Mouse (Mus musculus): ENCODE data around the gene Mamdc4.

Gene Mamdc4

DNA sequence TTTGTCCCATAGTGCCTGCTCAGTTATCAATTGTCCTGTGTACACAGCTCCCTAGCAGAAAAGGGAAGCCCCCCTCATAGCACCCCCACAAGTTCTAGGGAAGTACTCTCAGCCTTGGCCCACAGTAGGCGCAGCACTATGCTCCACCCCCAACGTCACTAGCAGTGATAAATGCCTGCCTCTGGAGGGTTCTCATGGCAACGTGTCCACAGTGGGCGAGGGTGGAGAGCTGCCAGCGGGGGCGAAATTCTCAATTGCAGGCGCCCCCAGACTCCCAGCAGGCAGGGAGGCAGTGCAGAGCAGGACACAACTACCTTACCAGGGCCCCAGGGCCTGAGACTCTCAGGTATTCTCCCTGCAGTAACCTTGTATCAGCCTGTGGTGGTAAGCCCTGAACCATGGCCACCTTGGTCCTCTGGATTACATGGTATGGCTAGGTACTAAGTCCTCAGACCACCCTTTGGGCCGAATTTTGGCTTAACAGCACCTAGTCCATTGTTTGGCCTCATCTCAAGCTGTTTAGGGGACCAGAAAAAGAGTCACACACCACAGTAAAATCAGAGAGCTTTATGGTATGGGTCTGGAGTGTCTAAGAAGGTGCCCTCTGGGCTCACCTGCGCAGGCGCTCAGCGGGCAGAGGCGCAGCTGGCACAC is 7.9 kb upstream of the Mamdc4 start:
- peak; percentile 40 for DNase-seq

DNA sequence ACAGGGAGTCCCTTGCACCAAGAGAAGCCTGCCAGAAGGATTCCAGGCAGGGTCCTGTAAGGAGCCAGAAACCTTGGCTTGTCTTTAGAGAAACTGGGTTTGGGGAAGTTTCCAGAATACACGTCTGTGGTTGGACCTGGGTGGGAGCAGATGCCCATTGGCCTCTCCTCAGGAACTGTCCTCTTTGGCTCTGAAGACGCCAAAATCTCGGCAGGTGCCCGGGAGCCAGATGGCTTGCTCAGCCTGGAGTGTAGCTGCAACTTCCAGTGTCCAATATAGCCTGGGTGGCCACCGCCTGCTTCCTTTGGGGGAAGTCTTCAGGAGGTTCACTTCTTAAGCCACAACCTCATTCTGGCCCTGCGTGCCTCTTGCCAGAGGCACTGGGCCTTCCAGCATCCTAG is 7.3 kb upstream of the Mamdc4 start:
- DNase-seq: no peak

DNA sequence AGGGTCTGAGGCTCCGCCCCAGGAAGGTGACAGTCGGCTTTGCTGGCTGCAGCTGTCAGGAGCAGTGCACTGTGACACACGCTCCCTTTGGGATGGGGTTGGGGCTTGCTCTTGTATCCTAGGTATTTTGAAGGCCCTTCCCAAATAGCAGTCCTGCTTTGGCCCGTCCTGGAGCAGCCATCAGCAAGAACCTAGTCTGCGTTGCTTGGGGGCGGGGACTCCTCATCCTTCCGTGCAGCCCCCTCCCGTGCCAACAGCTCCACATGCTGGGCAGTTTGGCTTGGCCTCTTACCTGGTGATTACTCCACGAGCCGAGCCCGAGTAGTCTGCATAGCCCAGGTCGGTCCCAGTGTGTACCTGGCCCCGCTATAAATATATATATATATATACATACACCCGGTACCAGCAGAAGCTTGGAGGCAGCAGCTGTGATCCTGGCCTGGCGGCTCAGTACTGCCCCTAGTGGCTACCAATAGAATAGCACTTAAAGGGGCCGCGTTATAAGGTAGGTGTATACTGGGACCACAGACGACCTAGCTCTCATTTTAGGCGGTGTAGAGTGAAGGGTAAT is 6.7 kb upstream of the Mamdc4 start, which contains the start of gene Ajm1:
Ajm1 (minus strand) TSS at position 464 of the 571 bp plus-strand sequence.
- peak; percentile 60 for DNase-seq

DNA sequence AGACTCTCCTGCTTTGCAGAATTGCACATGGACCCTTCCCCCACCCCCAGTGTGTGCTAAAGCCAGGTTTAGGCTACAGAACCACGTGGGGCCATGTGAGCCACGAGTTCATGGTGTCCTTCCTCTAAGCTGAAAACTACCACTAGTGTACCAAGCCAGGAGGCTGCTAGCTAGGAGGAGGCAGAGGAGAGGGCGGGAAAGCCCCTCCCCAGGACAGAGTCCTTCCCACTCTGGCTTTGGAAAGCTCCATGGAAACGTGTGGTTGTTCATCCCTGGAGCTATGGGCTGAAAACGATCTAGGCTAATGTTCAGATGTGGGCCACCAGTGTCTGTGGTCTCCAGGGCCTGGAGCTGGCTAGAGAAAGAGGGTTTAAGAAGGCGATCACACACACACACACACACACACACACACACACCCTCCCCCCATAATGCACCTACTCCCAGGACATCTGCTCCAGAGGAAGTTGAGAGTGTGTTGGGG is 6.0 kb upstream of the Mamdc4 start:
- no peak for DNase-seq

DNA sequence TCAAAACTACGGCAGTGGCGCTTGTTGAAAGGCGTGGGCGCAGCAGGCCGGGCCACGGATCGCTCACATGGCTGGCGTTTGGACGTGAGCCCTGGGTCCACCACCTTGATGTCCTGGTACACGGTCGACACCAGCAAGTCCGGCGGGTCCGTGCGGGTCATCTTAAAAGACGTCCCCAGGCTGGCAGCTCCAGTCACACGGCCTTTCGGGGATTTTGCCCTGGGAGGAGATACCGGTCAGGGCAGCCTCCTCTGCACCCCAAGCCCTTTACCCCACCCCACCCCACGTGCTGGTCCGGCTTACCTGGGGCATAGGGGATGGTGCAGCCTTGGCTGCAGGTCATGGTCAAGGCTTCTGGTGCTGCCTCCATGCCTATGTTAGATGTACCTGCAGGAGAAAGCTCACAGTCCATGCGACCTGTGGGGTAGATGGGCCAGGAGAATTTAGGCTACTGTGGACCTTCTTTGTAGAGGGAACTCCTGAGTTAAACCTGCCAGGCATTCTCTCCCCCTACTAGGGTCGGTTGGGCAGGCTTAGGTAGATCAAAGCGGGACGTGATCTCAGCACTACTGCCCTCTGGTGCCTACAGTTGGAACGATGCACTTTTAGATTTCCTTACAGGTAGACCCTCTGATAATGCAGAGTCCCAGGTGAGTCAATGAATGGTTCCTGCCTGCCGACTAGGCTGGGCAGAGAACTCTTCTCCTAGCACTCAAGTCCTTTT is 5.3 kb upstream of the Mamdc4 start:
- peak; percentile 45 for DNase-seq

DNA sequence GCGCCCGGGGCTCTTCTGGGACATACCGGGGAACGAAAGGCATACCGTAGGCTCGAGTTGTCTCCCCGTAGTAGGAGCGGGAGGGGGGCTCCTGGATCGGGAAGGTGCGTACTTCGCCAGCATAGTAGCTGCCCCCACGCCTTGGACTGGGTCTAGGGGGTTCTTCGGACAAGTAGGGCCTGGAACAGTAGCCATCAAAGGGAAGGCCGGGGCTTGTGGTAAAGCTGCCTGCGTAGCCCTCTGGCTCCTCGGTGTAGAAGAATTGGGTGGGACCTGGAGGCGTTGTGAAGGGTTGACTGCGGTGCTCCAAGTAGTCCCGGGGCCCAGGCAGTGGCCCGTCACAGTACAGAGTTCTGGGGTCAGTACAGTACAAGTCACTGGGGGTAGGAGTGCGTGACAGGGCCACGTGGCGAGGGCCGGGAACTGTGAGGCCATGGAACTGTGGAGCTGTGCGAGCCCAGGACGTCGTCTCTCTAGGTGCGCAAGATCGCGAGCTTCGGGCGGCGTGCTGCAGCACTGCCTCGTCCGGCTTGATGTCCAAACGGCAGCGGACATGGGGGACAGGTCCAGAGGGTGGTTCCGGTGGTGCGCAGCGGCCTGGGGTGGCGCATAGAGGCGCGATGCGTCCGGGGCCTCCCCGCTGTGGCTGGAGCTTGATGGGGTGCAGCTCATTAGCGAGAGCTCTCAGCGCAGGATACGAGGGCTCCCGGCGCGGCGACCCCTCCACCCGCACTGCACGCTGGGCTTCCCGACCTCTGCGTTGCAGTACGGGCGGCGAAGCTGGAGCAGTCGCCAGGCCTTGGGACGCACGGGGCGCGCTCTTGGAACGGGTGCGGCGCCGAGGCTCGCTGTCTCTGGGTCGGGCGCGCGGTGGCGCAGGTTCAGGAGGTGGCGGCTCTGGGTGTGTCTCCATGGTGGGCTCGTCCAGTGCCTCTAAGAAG is 4.4 kb upstream of the Mamdc4 start:
- DNase-seq: no peak

DNA sequence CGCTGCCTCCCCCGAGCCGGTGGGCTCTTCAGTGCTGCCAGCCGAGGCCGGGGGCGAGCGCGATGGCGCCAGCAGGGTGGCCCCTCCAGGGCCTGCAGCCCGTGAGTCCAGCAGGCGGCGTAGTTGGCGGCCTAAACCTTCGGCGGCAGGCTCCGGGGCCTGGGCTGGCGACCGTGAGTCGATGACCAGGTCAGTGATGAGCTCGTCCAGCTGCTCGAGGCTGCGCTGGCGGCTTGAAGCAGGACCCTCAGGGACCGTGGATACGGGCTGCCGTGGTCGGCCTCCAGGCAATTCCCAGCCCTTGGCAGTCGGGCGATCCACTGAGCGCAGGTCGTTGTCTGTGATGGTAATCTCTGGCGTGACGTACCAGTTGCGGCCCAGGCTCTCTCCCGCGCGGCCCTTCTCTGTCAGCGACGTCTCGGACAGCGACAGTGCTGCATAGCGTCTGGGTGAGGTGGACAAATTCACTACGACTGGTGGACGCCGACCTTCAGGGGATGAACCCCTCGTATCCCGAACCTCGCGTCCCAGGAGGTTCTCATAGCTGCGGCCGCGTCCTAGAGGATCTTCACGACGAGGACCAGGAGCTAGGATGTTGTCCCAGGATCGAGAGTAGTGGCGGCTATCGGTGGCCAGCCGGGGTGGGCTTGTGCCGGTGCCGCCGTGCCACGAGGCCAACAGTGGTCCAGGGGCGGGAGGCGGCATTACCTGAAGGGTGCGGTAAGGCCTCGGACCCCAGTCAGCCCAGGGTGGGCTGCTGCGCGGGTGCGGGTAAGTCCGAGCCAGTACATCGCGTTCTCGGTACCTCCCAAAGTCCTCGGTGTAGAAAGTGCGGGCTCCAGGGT is 3.5 kb upstream of the Mamdc4 start:
- DNase-seq: no peak

DNA sequence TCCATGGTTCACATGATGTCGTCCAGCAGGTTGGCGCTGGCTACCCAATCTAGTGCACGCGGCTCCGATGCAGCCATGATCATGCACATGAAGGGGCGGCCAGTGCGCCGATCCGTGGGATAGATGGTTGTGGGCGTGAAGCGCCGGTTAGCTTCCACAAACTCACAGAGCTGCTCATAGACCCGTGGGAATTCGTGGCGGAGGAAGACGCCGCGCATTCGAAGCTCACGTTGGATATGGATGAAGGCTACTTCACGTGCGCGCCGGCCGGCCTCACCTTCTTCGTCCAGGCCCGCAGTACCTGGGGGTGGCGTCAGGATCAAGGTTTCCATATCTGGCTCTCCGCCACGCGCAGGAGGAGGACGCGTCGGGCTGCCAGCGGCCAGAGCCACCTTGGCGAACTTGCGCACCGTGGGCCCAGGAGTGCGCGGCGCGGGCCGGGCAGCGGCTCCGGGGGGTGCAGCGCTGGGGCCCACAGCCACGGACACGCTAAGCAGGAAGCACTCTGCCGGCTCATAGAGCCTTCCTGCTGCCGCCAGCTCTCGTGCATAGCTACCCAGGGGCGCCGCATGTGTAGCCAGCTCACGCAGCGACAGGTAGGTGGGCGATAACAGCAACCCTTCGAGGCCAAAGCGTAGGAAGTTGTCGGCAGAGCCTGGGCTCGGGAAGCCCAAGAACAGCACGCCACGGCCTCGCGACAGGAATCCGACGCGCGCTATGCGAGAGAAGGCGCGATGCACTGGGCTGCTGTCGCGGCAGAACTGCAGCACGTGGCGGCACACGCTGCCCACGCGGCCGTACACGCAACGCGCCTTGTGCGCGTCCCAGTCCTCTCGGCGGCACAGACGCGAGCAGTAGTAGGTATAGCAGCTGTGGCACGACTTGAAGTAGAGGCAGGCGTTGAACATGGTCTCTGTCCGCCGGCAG is 2.6 kb upstream of the Mamdc4 start:
- no peak for DNase-seq

DNA sequence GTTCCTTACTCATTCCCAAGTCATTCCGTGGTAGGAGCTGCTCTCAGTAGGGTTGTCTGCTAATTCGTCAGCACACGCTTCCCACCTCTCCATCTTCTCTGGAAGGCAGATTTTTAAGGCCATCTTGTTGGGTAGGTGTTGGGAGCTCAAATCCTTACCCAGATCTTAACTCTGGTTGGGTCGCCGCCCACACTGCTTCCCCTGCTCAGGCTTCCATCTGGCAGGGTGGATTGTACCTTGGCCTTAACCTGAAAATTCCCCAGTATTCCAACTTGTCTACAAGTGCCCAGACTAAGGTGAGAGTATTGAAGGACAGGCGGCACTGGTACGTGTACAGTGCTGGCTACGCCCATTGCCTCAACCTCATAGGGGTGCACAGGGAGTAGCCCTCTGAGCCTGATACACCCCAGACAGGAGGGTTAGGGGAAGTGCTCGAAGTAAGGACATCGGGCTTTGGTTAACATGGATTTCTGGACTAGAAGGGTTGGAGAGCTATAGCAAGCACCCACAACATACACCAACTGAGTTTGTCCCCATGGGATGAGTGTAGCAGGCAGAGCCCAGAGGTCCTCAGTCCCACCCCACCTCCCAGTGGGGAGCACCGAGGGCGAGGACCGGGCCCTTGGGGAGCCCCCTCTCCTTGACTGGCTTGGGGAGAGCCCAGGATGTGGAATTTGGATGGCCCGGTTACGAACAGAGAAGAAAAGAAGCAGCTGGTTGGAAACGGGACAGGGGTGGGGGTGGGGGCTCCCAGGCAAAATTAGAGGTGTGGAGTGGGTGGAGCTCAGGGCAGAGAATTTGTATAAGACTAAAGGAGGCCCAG is 1.6 kb upstream of the Mamdc4 start:
- DNase-seq: no peak

DNA sequence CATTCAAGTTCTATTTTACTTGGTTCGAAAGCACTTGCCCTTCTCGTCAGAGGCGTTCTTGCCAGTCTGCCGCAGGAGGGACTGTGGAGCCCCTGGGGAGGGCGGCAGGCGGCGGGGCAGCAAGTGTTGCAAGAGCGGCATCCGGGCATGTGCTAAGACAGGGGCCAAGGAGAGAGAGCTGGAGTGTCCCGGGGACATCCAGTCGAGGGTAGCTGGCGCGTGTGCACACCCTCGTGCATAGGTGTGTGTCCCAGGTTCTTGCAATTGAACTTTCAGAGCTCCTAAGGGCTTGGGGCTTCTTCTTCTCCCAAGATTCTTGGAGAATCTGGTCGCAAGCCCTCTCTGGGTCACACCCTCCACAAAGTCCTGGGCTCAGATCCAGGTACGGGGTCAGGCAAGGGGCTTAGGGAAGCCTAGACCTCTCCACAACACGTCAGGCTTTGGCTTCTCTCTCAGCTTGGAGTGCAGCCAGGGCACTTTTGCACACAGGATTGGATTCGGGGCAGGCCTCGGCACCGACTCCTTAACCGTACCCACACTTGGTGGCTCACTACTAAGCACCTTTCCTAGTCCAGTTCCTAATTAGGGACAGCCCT is 885 bp upstream of the Mamdc4 start:
- peak; percentile 48 for DNase-seq

DNA sequence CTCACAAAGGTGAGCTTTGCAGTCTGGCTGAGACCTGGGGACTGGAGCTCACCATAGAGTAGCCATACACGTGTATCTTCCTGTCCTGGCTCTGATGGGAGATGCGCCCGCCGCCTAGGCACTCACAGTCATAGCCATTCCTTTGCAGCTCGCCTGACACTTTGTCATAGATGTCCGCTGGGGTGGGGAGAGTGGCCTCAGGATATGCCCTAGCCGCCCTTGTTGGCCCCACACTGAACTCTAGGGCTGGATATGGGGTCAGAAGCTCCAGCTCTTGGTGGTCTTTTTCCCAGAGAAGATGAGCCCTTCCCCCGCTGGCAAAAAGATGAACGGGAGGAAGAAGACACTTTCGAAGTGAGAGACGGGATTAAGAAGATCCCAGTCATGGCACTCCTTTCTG is 509 bp downstream of the Mamdc4 start:
- DNase-seq: no peak

DNA sequence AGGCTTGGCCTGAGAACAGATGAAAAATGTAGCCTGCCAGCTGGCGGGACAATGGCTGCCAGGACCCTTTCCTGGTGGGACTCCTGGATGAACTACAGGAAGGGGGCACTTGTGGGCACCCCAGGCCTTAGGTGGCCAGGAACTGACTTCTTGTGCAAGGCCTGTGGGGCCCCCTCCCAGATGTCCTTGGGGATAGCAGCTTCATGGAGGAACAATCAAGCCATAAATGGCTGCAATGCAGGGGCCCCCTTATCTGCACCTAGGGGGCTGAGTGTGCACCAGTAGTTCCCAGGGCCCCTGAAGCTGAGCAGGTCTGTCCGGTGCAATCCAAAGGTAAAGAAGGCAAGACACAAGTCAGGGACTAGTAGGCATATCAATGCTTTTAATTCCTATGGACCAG is 1.6 kb downstream of the Mamdc4 start:
- no peak for DNase-seq

DNA sequence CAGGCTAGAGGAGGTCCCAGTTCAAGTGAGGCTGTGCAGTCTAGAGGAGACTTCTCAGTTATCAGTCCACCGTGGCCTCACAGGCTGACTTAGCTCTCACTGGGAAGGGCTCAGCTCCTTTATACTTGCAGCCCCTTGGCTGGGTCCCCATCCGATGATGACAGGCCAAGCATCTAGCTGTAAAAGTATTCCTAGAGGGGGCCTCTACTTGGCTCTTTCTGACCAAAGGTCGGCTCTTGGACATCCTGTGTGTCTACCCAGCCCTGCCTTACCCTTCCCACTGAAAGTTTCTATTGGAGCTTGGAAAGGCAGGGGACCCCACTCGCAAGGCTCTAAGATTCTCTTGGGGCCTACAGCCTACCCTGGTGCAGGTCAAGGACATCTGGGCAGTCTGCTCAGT is 3.4 kb downstream of the Mamdc4 start:
- DNase-seq: no peak

DNA sequence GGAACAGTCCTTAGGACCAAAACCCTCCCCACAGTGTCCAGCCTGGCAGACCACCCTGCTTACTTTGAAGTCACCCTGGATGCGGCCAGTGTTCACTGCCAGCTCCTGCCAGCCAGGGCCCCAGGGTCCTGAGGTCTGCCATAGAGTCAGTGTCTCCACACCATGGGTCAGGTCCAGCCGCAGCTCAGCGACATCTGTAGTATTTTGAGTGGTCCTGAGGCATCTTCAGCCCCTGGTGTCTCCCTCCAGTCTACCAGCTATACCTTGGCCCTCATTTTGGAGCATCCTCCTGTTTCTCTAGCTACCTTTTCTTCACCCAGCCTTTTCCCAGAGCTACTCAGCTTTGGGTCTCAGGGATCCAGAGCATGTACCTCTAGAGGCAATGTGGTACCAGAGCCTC is 5.3 kb downstream of the Mamdc4 start:
- DNase-seq: no peak

DNA sequence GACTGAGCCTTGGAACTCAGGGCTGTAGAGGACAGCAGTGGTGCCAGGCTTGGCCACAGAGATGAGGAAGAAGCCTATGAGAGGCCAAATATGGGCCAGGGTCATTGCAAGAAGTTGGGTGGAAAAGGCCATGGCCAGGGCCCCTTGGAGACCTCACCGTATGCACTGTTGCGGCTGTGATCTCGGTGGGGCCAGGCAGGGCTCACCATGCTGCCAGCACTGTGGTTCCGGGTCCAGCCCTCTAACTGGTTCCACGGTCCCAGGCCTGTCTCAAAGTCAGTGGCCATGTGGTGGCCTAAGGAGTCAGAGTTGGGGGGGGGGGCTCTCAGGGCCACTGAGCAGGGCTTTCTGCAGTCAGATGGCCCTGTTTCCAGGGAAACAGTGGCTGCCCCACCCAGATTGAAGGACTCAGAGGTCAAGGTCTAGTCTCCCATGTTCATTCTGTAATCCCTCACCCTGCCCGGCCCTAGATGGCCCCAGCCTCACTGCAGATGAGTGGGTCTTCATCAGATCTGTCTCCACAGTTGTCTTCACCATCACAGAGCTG is 6.1 kb downstream of the Mamdc4 start:
- DNase-seq: no peak

DNA sequence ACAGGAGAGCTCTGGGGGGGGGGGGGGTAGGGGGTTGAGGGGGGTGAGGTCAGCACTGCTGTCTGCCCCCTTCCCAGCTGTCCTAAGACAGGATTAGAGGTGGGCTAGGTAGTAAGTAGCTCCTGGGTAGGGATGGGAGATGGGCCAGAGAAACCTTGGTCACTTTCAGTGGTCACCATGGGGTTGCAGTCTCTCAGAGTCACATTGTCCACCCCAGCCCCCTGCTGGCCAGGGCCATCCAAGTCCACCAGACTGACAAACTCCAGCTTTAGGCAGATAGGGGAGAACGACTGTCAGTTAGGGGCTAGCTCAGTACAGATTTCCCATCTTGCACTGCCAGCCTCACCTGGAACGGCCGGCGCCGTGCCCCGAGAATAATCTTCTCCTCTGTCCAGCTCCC is 8.1 kb downstream of the Mamdc4 start:
- DNase-seq: no peak

DNA sequence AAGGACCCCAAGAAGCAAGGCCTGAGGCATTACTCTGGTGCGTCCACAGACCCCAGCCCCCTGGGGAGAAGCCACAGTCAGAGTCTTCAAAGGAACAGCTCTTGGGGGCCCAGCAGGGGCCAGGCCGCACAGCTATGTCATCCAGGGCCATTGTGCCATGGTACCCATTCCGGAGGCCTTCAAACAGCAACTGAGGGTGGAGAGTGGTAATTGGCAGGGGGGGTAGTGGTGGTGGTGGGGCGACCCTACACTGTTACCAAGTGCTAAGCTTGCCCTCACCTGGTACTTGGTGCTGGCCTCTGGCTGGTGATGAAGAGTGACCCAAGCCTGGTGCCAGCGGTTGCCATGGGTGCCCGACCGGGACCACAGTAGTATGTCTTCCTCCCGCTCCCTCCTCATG is 8.9 kb downstream of the Mamdc4 start:
- DNase-seq: no peak

DNA sequence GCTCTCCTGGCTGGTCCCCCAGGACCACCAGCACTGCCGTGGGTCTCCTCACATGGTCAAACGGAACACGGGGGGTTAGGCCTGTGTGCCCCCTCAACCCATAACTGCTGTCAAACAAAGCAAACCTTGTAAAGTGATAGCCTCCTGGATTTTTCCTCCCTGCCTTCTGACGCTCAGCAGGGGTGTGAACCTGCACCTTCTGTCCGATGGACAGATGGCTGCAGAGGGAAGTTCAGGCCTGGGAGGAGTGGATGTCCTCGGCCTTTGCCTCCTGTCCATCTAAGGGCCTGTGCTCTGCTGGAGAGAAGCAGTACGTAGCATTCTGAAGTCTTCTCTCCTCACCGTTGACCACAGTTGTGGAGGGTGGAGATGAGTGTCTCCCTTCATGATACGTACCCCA is 12.7 kb downstream of the Mamdc4 start:
- DNase-seq: no peak

DNA sequence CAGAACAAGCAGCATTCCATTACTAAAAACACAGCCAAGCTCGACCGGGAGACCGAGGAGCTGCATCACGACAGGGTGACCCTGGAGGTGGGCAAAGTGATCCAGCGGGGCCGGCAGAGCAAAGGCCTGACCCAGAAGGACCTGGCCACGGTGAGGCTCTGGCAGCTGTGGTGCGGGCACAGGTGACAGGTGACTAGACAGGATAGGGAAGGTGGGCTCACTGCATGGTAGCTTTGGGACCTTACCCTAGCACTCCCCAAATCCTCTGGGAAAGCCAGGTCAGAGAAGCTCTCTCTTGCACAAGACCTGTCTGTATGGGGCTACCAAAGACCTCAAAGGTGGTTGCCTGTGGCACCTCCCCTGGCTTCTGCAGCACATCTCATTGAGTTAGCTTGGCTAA is 14.1 kb downstream of the Mamdc4 start:
- DNase-seq: no peak
